Mouse (Mus musculus) cerebellum, adult 2 months (tissue): ENCODE data around the gene Lcn4.
"Not testable (repeated sequence)": the region's sequence is repeated elsewhere in the genome, so short reads cannot be mapped to it uniquely, and the experiment has no call there.

Experiments
- CTCF ChIP-seq: fragments of 200-500 bp; IDR thresholded peaks from 2 replicates; pipeline ENCODE4 v1.5.1; 2011; ENCODE audit warnings: low read depth, mild to moderate bottlenecking, control low read depth, low read length, moderate library complexity, borderline replicate concordance; ENCODE audit not compliant: insufficient read depth
- POLR2A ChIP-seq: fragments of 200-500 bp; IDR thresholded peaks from 2 replicates; pipeline ENCODE4 v1.6.1; 2011; ENCODE audit warnings: low read length, control low read depth, borderline replicate concordance; ENCODE audit not compliant: insufficient read depth

- peak; percentile 26; the same call in 1 of the 2 replicates for TF ChIP-seq CTCF
- not testable (repeated sequence) for TF ChIP-seq POLR2A
Observed at GRCm38 (mm10) chr2:26663551-26663950, 7.5 kb downstream of the Lcn4 start.
